Mouse (Mus musculus) heart, embryonic 11.5 days (tissue): ENCODE measurements around the gene Rapgef2. TPM values are rescaled to one million over a fixed set of nuclear protein-coding genes. Genes with fewer than 3 reads are reported as not detected.

Experiments used
- ATAC-seq: fragments of 200-750 bp; cut with Nextera tagmentation; replicated peaks from 2 replicates; pipeline ENCODE4 v1.8.0; 2017; ENCODE audit warnings: moderate library complexity; ENCODE audit not compliant: insufficient number of reproducible peaks, low FRiP score, low TSS enrichment
- H3K27ac ChIP-seq: fragments of 300-500 bp; sonication (generic); 2 replicates; pipeline ENCODE4 v1.5.1; 2014; ENCODE audit warnings: mild to moderate bottlenecking, low read depth, low read length
- H3K27me3 ChIP-seq: fragments of 300-500 bp; sonication (generic); 2 replicates; pipeline ENCODE4 v1.6.1; 2014; ENCODE audit warnings: mild to moderate bottlenecking, low read length, mixed read lengths; ENCODE audit not compliant: control insufficient read depth, insufficient read depth
- H3K36me3 ChIP-seq: fragments of 300-500 bp; sonication (generic); 2 replicates; pipeline ENCODE4 v1.6.1; 2014; ENCODE audit warnings: mild to moderate bottlenecking, low read length, moderate library complexity, mixed read lengths; ENCODE audit not compliant: control insufficient read depth, insufficient read depth
- H3K4me1 ChIP-seq: fragments of 300-500 bp; sonication (generic); 2 replicates; pipeline ENCODE4 v1.6.1; 2014; ENCODE audit warnings: low read length; ENCODE audit not compliant: control insufficient read depth, insufficient read depth
- H3K4me2 ChIP-seq: fragments of 300-500 bp; sonication (generic); 2 replicates; pipeline ENCODE4 v1.6.1; 2014; ENCODE audit warnings: mild to moderate bottlenecking, moderate library complexity
- H3K4me3 ChIP-seq: fragments of 300-500 bp; sonication (generic); 2 replicates; pipeline ENCODE4 v1.5.1; 2014; ENCODE audit warnings: low read depth, low read length
- H3K9ac ChIP-seq: fragments of 300-500 bp; sonication (generic); 2 replicates; pipeline ENCODE4 v1.6.1; 2014; ENCODE audit warnings: mild to moderate bottlenecking, low read depth, low read length, moderate library complexity
- H3K9me3 ChIP-seq: fragments of 300-500 bp; sonication (generic); replicated peaks from 2 replicates; pipeline ENCODE4 v1.6.1; 2016; ENCODE audit warnings: low read length; ENCODE audit not compliant: control insufficient read depth
- WGBS: fragments of 180-500 bp; shearing (Covaris S2); extraction: QIAGEN DNeasy Blood & Tissue Kit; methylation state at CpG from one replicate; pipeline ENCODE4 v1.1.7; 2014; ENCODE audit not compliant: insufficient replicate concordance; 5-methylcytosine and 5-hydroxymethylcytosine counted together
- polyA plus RNA-seq: library from polyadenylated mRNA; unstranded; fragments of >200 nt; fragmentation: Nextera tagmentation; extraction: Ambion mirVana; gene quantifications from 2 replicates; pipeline ENCODE4 v1.2.1, GENCODE M21; 2014

The Rapgef2 gene
- polyA plus RNA-seq, 1 experiment from 2014 or later: 5.9 TPM

DNA sequence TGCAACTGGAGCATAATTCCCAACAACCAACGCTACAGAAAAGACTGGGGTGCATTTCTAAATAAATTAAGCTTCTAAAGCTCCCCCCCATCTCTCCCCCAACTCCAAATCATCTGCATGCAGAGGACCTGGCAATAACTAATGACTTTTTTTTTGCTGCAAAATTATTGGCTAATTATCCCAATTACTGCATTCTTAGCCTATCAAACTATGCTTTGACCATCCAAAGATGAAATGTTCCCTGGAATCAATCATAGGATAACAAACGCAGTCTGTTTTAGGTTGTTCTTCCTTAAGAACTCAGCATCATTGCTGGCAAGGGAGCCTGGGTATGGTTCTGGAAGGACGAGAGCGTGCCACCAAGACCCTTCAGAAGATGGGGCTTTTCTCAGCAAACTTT, 22.3 kb upstream of the Rapgef2 start:
- 82% methylated on average over 4 of the region's 4 CpGs for WGBS
- Histone ChIP-seq H3K4me3 (no peak overlapping the region), H3K27ac (no peak overlapping the region), H3K36me3 (no peaks in the 10 kb centered on the region), H3K4me1 (no peaks in the 10 kb centered on the region), H3K9me3 (no peaks in the 10 kb centered on the region; the same call in 1 of the 2 replicates), H3K9ac (no peak overlapping the region), H3K4me2 (no peak overlapping the region), H3K27me3 (no peaks in the 10 kb centered on the region)
- ATAC-seq: no peak

DNA sequence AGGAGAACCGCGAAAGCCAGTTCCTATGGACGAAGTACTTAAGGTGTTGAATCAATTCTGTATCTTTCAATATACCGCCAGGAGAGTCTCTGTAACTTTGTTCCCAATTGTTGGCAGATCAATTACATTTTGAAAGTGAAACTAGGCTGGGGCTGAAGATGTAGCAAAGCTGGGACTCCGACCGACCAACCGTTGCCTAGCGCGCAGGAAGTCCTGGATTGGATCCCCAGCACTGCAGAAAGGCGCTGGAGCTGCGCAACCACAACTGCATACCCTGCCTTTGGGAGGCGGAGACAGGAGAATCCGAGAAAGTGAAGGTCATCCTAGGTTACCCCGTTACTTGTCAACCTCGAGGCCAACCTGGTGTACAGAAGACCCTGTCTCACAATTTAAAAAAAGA, 13.1 kb upstream of the Rapgef2 start:
- Histone ChIP-seq H3K27me3 (no peaks in the 10 kb centered on the region), H3K9ac (no peak overlapping the region), H3K36me3 (no peaks in the 10 kb centered on the region), H3K27ac (no peak overlapping the region), H3K4me3 (no peak overlapping the region), H3K4me2 (no peak overlapping the region), H3K4me1 (no peaks in the 10 kb centered on the region), H3K9me3 (no peaks in the 10 kb centered on the region)
- ATAC-seq: no peak
- 73% methylated on average over 15 of the region's 15 CpGs for WGBS

DNA sequence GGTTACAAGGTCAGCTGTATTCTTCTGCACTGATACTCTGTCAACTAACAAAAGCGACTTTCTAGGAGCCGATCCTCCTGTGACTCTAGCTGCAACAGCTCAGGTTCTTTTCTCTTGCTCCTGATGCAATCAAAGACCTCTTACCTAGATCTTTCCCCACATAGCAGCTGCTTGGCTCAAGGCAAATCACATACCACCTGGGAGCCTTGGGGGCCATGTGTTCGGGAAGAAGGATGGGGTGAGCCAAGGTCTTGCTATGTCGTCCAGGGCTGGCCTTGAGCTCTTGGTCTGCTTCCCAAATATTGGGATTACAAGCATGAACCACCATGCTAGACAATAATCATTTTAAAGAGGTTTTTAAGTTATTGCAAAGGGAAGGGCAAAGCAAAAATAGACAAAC, 11.0 kb upstream of the Rapgef2 start:
- no peak overlapping the region for H3K4me3 ChIP-seq
- H3K9ac ChIP-seq: no peak overlapping the region
- H3K36me3 ChIP-seq: no peaks in the 10 kb centered on the region
- whole genome bisulfite sequencing: 87% methylated on average over 4 of the region's 4 CpGs
- H3K9me3 ChIP-seq: no peaks in the 10 kb centered on the region
- H3K4me1 ChIP-seq: no peaks in the 10 kb centered on the region
- H3K4me2 ChIP-seq: no peak overlapping the region
- ATAC-seq: no peak
- H3K27ac ChIP-seq: no peak overlapping the region
- no peaks in the 10 kb centered on the region for H3K27me3 ChIP-seq

DNA sequence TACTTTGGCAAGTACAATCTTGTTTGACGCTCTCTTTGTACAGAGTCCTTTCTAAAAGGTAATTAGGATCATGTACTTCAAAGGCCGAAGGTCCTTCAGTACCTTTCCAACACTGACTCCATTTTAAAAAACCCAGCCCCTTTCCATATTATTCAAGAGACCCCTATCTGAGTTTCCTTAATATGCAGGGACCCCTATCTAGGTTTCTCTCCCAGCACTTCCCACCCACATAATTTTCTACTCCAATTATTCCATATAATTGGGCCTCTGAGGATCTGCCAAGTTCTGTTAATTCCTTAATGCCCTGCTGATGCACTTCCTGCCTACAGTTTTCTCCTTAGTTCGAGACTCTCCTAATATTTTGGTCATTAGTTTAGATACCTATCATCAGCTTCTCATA, 10.3 kb upstream of the Rapgef2 start:
- no peak overlapping the region for H3K27ac ChIP-seq
- ATAC-seq: no peak
- no peaks in the 10 kb centered on the region for H3K27me3 ChIP-seq
- H3K4me1 ChIP-seq: no peaks in the 10 kb centered on the region
- no peak overlapping the region for H3K4me2 ChIP-seq
- no peaks in the 10 kb centered on the region for H3K36me3 ChIP-seq
- H3K9me3 ChIP-seq: no peaks in the 10 kb centered on the region
- WGBS: 86% methylated on average over 3 of the region's 3 CpGs
- no peak overlapping the region for H3K4me3 ChIP-seq
- no peak overlapping the region for H3K9ac ChIP-seq

DNA sequence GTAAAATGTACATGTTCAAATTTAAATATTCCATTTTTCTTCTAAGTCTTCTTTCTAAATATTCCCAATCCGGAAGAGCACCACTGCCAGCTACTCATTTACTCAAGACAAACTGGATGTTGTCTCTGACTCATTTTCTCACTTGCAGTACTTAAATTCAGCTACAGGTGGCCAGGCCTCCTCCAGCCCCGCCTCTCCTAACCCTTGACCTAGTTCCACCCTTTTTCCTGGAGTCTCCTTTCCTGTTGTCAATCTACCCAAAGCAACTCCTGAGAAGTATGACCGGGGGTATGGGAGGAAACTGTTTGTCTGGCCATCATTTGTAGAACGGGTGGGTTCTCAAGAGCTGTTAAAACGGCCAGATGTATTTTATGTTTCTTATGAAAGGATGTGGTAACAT, 9.7 kb upstream of the Rapgef2 start:
- no peak overlapping the region for H3K9ac ChIP-seq
- no peaks in the 10 kb centered on the region for H3K27me3 ChIP-seq
- H3K4me1 ChIP-seq: no peaks in the 10 kb centered on the region
- no peak overlapping the region for H3K4me2 ChIP-seq
- H3K27ac ChIP-seq: no peak overlapping the region
- no peaks in the 10 kb centered on the region for H3K9me3 ChIP-seq
- H3K36me3 ChIP-seq: no peaks in the 10 kb centered on the region
- no peak overlapping the region for H3K4me3 ChIP-seq
- no peak for ATAC-seq
- 63% methylated on average over 5 of the region's 5 CpGs for WGBS

DNA sequence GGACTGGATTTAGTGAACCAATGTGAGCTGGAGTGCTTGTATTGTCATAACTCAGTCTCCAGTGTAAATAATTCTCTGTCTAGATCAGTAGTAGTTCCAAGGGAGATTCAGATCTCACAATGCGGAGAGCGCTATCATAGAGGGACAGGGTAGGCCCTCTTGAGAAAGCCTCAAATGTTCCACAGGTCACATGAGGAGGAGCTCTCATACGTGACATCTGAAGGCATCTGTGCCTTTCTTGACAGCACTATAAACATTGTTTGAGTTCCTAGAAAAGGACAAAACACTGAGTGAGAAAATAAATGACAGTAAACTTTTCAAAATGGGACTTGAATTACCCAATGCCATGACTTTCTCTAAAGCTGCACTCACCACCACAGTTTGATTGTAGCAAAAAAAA, 8.4 kb upstream of the Rapgef2 start:
- Histone ChIP-seq H3K4me3 (no peak overlapping the region), H3K36me3 (no peaks in the 10 kb centered on the region), H3K9ac (no peak overlapping the region), H3K4me1 (no peaks in the 10 kb centered on the region), H3K27me3 (no peaks in the 10 kb centered on the region), H3K4me2 (no peak overlapping the region), H3K9me3 (no peaks in the 10 kb centered on the region), H3K27ac (no peak overlapping the region)
- WGBS: 84% methylated on average over 3 of the region's 3 CpGs
- ATAC-seq: no peak

DNA sequence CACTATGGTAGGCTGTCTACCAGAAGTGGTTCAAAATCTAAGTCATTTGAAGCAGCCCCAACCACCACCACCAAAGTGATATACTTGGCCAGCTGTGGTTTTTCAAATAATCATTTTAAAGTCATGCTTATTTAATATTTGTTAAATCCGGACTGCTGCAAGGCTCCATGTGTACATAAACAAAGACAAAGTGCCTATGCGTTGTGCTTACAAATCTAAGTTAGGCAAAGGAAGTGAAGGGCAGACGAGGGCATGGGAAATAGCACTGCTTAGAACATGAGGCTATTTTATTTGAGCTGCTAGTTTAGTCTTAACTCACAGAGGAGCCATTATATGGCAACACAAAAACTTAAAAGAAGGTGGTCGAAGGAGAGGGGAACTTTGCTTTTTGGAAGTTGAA, 6.7 kb upstream of the Rapgef2 start:
- Histone ChIP-seq H3K27me3 (no peaks in the 10 kb centered on the region), H3K36me3 (no peaks in the 10 kb centered on the region), H3K4me1 (no peaks in the 10 kb centered on the region), H3K4me2 (no peak overlapping the region), H3K9ac (no peak overlapping the region), H3K4me3 (no peak overlapping the region), H3K27ac (no peak overlapping the region), H3K9me3 (no peaks in the 10 kb centered on the region)
- WGBS: 61% methylated on average over 4 of the region's 4 CpGs
- no peak for ATAC-seq

DNA sequence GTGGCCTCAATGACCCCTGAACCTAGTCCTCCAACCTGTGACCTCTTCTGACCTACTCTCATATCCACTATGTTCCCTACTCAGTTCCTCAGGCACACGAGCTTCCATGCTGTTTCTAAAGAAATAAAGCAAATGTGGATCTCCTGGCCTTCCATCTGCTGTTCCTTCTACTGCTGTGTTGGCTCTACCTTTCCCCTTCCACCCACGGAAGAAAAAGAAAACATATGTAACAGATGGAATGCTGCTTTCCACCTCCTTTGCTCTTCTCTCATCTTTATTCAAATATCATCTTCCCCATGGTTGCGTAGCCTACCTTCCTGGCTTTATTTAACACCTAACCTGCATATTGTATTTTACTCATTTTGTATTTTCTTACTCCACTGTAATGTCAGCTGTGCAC, 2.7 kb upstream of the Rapgef2 start:
- Histone ChIP-seq H3K4me1 (peaks cover 13% of the 10 kb centered on the region), H3K9me3 (no peaks in the 10 kb centered on the region), H3K36me3 (no peaks in the 10 kb centered on the region), H3K27me3 (no peaks in the 10 kb centered on the region), H3K4me2 (no peak overlapping the region), H3K4me3 (no peak overlapping the region), H3K27ac (no peak overlapping the region), H3K9ac (no peak overlapping the region)
- ATAC-seq: no peak
- 79% methylated on average over 3 of the region's 3 CpGs for WGBS

DNA sequence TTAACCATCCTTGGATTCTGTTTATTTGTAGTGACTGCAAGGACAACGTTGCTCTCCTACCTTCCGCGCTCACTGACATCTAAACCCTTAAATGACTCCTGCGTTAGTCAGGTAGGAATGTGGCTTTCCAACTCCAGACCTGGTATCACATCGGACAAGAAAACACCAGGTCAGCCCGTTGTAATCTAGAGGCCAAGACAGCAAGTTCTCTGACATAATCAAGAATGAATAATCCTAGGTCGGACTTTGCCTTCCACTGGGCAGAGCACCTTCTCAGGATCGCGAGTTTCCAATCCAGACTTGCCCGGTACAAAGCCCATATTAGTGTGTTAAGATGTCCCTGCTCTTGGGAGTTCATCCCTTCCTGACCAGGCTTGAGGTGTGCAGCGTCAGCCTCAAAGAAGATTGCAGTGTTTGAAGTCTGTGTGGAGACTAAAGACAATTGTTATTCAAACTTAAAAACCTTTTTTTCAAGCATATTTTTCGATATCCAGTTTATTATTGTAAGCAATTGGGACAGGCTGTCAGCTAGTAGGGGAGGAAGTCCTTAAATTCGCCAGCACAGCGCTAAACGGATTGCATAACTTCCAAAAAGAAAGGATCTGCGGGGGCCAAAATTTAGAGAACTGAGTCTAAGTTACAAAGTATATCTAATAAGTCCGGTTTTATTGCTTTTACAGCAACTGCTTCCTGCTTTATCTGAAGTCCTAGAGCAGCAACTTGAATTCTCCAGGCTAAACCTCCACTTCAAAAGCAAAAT, 1.6 kb upstream of the Rapgef2 start:
- ATAC-seq: no peak
- WGBS: 15% methylated on average over 17 of the region's 17 CpGs
- H3K9me3 ChIP-seq: no peaks in the 10 kb centered on the region
- H3K9ac ChIP-seq: peak overlapping the region; percentile 94
- H3K27ac ChIP-seq: no peak overlapping the region; the same call in 1 of the 2 replicates
- H3K36me3 ChIP-seq: no peaks in the 10 kb centered on the region
- H3K4me3 ChIP-seq: peak overlapping the region; percentile 85
- H3K4me2 ChIP-seq: peak overlapping the region; percentile 83
- H3K27me3 ChIP-seq: no peaks in the 10 kb centered on the region
- peaks cover 18% of the 10 kb centered on the region for H3K4me1 ChIP-seq
